ENCODE assay signal across 11 mouse cellular contexts in genomic region chrX:73910451-73910850, GRCm38 (mm10). TPM values are rescaled to one million over a fixed set of nuclear protein-coding genes. Genes with fewer than 3 reads are reported as not detected.
DNase-seq lines count a peak whose midpoint lies in the region; ATAC-seq and TF ChIP-seq lines count a peak whose summit lies in the region.
"Had no signal": no experiment of that assay in that cellular context is flagged by ENCODE, and none has a peak within 500 bp of the region (broad histone marks: within the 10 kb centered on the region; RNA-seq: fewer than 3 reads in every experiment).

No protein-coding gene starts in this region.

- no peak for TF ChIP-seq EP300 in CH12.LX (IDR thresholded peaks at IDR 0.05; ENCODE audit: low read length)

- H3K4me3 ChIP-seq in kidney, adult 2 months (ENCODE audit: insufficient read depth, low read depth, low read length): no peak overlapping the region
- peak overlapping the region; percentile 45 to 79 (median 60) for H3K4me3 ChIP-seq in CH12.LX (replicated peaks in 1 of 3; ENCODE audit: low read depth in 2 of 3, low read length in 2 of 3, poor library complexity in 1 of 3)
- peak overlapping the region; percentile 47 for H3K4me3 ChIP-seq in bone marrow macrophage, adult 2 months (ENCODE audit: insufficient read depth, low read length)
- H3K4me3 ChIP-seq in liver, embryonic 16.5 days (ENCODE audit: low read depth, low read length): peak overlapping the region; percentile 50

- H3K4me1 ChIP-seq in kidney, adult 2 months (ENCODE audit: control insufficient read depth, insufficient read depth, low read length): peaks cover 6% of the 10 kb centered on the region; the same call in 1 of the 2 replicates
- H3K4me1 ChIP-seq in CH12.LX (ENCODE audit: control insufficient read depth in 1 of 2, insufficient read depth in 2 of 2): peaks cover 8 to 39% of the 10 kb centered on the region in 2 experiments
- H3K4me1 ChIP-seq in bone marrow macrophage, adult 2 months (ENCODE audit: control insufficient read depth, insufficient read depth, low read length): peaks cover 45% of the 10 kb centered on the region
- H3K4me1 ChIP-seq in liver, embryonic 16.5 days (ENCODE audit: control insufficient read depth, low read depth, low read length): peaks cover 12% of the 10 kb centered on the region

- no peak for TF ChIP-seq POLR2A in kidney, adult 2 months (IDR thresholded peaks at IDR 0.05; ENCODE audit: low read depth, low read length)
- TF ChIP-seq POLR2A in CH12.LX (IDR thresholded peaks at IDR 0.05; ENCODE audit: low read depth, low read length): no peak
- TF ChIP-seq POLR2A in bone marrow macrophage, adult 2 months (IDR thresholded peaks at IDR 0.05; ENCODE audit: borderline replicate concordance, low read depth, low read length): no peak

- in situ Hi-C loops in CH12.LX (cut with MboI; ENCODE audit: low pct_ligation_motif_present, low pct_unique_long_range_greater_than_20kb, low sequenced_read_pairs): no loop called here

- H3K36me3 ChIP-seq in kidney, adult 2 months (ENCODE audit: control insufficient read depth, insufficient read depth, low read length): no peaks in the 10 kb centered on the region
- H3K36me3 ChIP-seq in CH12.LX (replicated peaks in 1 of 2; ENCODE audit: control insufficient read depth in 1 of 2, insufficient read depth in 1 of 2, low read length in 1 of 2): peaks cover 15 to 22% of the 10 kb centered on the region in 2 experiments
- H3K36me3 ChIP-seq in liver, embryonic 16.5 days (ENCODE audit: control insufficient read depth, insufficient read depth): no peaks in the 10 kb centered on the region; the same call in 1 of the 2 replicates

- H3K4me2 ChIP-seq in CH12.LX (ENCODE audit: insufficient read depth, low read depth, poor library complexity, severe bottlenecking): peak overlapping the region; percentile 76
- H3K4me2 ChIP-seq in liver, embryonic 16.5 days (ENCODE audit: low read depth, low read length): peak overlapping the region; percentile 69

- H3K9ac ChIP-seq in CH12.LX (ENCODE audit: insufficient read depth, low read depth): peak overlapping the region; percentile 39
- no peak overlapping the region; the same call in 1 of the 2 replicates for H3K9ac ChIP-seq in liver, embryonic 16.5 days (ENCODE audit: low read depth, low read length)

- no peaks in the 10 kb centered on the region; the same call in 1 of the 2 replicates for H3K79me2 ChIP-seq in CH12.LX (replicated peaks; ENCODE audit: control insufficient read depth, extremely low read depth, insufficient read depth, poor library complexity, severe bottlenecking)

- H3K27me3 ChIP-seq in kidney, adult 2 months (replicated peaks; ENCODE audit: control insufficient read depth, insufficient read depth, low read length): no peaks in the 10 kb centered on the region
- H3K27me3 ChIP-seq in CH12.LX (replicated peaks): no peaks in the 10 kb centered on the region
- H3K27me3 ChIP-seq in liver, embryonic 16.5 days (ENCODE audit: control insufficient read depth, insufficient read depth, low read depth, low read length): no peaks in the 10 kb centered on the region

- H3K27ac ChIP-seq in kidney, adult 2 months (ENCODE audit: insufficient read depth, low read depth, low read length): peak overlapping the region; percentile 60
- peak overlapping the region; percentile 69 for H3K27ac ChIP-seq in CH12.LX (ENCODE audit: insufficient read depth, low read depth)
- peak overlapping the region; percentile 38 for H3K27ac ChIP-seq in bone marrow macrophage, adult 2 months (ENCODE audit: insufficient read depth, low read depth, low read length)
- H3K27ac ChIP-seq in liver, embryonic 16.5 days (ENCODE audit: low read length): peak overlapping the region; percentile 70

- dilution Hi-C loops in CH12.LX (cut with MboI; ENCODE audit: extremely low pct_ligation_motif_present, extremely low pct_unique_long_range_greater_than_20kb, low sequenced_read_pairs): no loop called here

- no peak for ATAC-seq in liver, embryonic 16.5 days (ENCODE audit: low read depth)

- TF ChIP-seq RAD21 in CH12.LX (IDR thresholded peaks at IDR 0.05; ENCODE audit: low read depth, low read length): no peak

- H3K9me3 ChIP-seq in CH12.LX (replicated peaks; ENCODE audit: low read length): no peaks in the 10 kb centered on the region
- H3K9me3 ChIP-seq in liver, embryonic 16.5 days (replicated peaks; ENCODE audit: control insufficient read depth, low read length): no peaks in the 10 kb centered on the region

- DNase-seq in kidney, adult 2 months: no peak
- DNase-seq in kidney, postnatal 4 days: no peak
- DNase-seq in CH12.LX (ENCODE audit: extremely low read depth): no peak
- DNase-seq in testis, postnatal 10 days (ENCODE audit: low spot score): no peak
- DNase-seq in cerebellum, postnatal 4 days (ENCODE audit: low spot score in 2 of 2): no peak
- DNase-seq: adrenal gland, postnatal 25 days; cerebellum, adult 9-10 months had no signal

- TF ChIP-seq CTCF in kidney, adult 2 months (conservative IDR thresholded peaks at IDR 0.05; ENCODE audit: insufficient read depth, insufficient read length, low read depth, low read length): no peak
- TF ChIP-seq CTCF in CH12.LX (conservative IDR thresholded peaks at IDR 0.05 in 1 of 2, IDR thresholded peaks at IDR 0.05 in 1 of 2; ENCODE audit: low read depth in 2 of 2, low read length in 2 of 2): no peak
- no peak for TF ChIP-seq CTCF in bone marrow macrophage, adult 2 months (IDR thresholded peaks at IDR 0.05; ENCODE audit: low read depth, low read length)

TF ChIP-seq in CH12.LX, 34 proteins besides CTCF, POLR2A, EP300 and RAD21:
- TF ChIP-seq ZMIZ1 (IDR thresholded peaks at IDR 0.05; ENCODE audit: low read depth, low read length) (no peak), NELFE (IDR thresholded peaks at IDR 0.05; ENCODE audit: low read depth, low read length) (no peak)

RNA-seq across cellular contexts. Expression of gene Arhgap4, which starts 11.2 kb away (rescaled TPM):
- polyA plus RNA-seq in kidney, adult 2 months (2012; rRNA removed): 8.9 and 15.5 TPM in 2 replicates
- total RNA-seq in CH12.LX (2012; rRNA removed) (13.6 and 14.3 TPM in 2 replicates), CH12.LX (2014; rRNA removed) (10.9 and 13.9 TPM in 2 replicates)
- polyA plus RNA-seq in CH12.LX (2012; ENCODE audit: insufficient read length, low read depth): 24.1 and 24.5 TPM in 2 replicates
- 102 and 106 TPM in 2 replicates for polyA plus RNA-seq in bone marrow macrophage, adult 2 months (2012; ENCODE audit: insufficient read depth, insufficient read length, missing spikeins)
- polyA plus RNA-seq in liver, embryonic 16.5 days (2015; fragmentation: Nextera tagmentation; extraction: Ambion mirVana): 6.6 and 7.7 TPM in 2 replicates

RNA-seq across cellular contexts. Expression of gene Naa10, which starts 11.3 kb away (rescaled TPM):
- 61.3 and 69.7 TPM in 2 replicates for polyA plus RNA-seq in kidney, adult 2 months (2012; rRNA removed)
- total RNA-seq in CH12.LX (2012; rRNA removed) (148 and 184 TPM in 2 replicates), CH12.LX (2014; rRNA removed) (152 and 166 TPM in 2 replicates)
- polyA plus RNA-seq in CH12.LX (2012; ENCODE audit: insufficient read length, low read depth): 144 and 152 TPM in 2 replicates
- polyA plus RNA-seq in bone marrow macrophage, adult 2 months (2012; ENCODE audit: insufficient read depth, insufficient read length, missing spikeins): 29.6 and 34.5 TPM in 2 replicates
- 69.0 and 70.6 TPM in 2 replicates for polyA plus RNA-seq in liver, embryonic 16.5 days (2015; fragmentation: Nextera tagmentation; extraction: Ambion mirVana)

RNA-seq across cellular contexts. Expression of gene L1cam, which starts 14.5 kb away (rescaled TPM):
- polyA plus RNA-seq in kidney, adult 2 months (2012; rRNA removed): 26.5 TPM in 2 replicates
- 0.21 and 0.30 TPM in 2 replicates for total RNA-seq in CH12.LX (2012; rRNA removed)
- total RNA-seq in CH12.LX (2014; rRNA removed): 0.12 and 0.23 TPM in 2 replicates
- polyA plus RNA-seq in CH12.LX (2012; ENCODE audit: insufficient read length, low read depth): 0.49 and 0.65 TPM in 2 replicates
- polyA plus RNA-seq in bone marrow macrophage, adult 2 months (2012; ENCODE audit: insufficient read depth, insufficient read length, missing spikeins): 32.0 and 36.6 TPM in 2 replicates
- 0.16 and 0.35 TPM in 2 replicates for polyA plus RNA-seq in liver, embryonic 16.5 days (2015; fragmentation: Nextera tagmentation; extraction: Ambion mirVana)

RNA-seq across cellular contexts. Expression of gene Avpr2, which starts 18.5 kb away (rescaled TPM):
- 35.3 and 41.0 TPM in 2 replicates for polyA plus RNA-seq in kidney, adult 2 months (2012; rRNA removed)
- 0.34 and 0.46 TPM in 2 replicates for total RNA-seq in CH12.LX (2012; rRNA removed)
- not detected in 2 replicates for total RNA-seq in CH12.LX (2014; rRNA removed)
- 0.20 and 0.64 TPM in 2 replicates for polyA plus RNA-seq in CH12.LX (2012; ENCODE audit: insufficient read length, low read depth)
- not detected in 2 replicates for polyA plus RNA-seq in bone marrow macrophage, adult 2 months (2012; ENCODE audit: insufficient read depth, insufficient read length, missing spikeins)
- 0.08 and 0.25 TPM in 2 replicates for polyA plus RNA-seq in liver, embryonic 16.5 days (2015; fragmentation: Nextera tagmentation; extraction: Ambion mirVana)
- total RNA-seq: adrenal gland, postnatal 25 days; heart, adult 8-10 months; layer of hippocampus, postnatal 10 days had no signal

RNA-seq across cellular contexts. Expression of gene Renbp, which starts 20.2 kb away (rescaled TPM):
- polyA plus RNA-seq in kidney, adult 2 months (2012; rRNA removed): 125 and 144 TPM in 2 replicates
- total RNA-seq in CH12.LX (2012; rRNA removed) (38.5 and 43.4 TPM in 2 replicates), CH12.LX (2014; rRNA removed) (24.7 and 25.2 TPM in 2 replicates)
- 64.7 and 66.3 TPM in 2 replicates for polyA plus RNA-seq in CH12.LX (2012; ENCODE audit: insufficient read length, low read depth)
- 162 and 175 TPM in 2 replicates for polyA plus RNA-seq in bone marrow macrophage, adult 2 months (2012; ENCODE audit: insufficient read depth, insufficient read length, missing spikeins)
- 21.3 and 24.6 TPM in 2 replicates for polyA plus RNA-seq in liver, embryonic 16.5 days (2015; fragmentation: Nextera tagmentation; extraction: Ambion mirVana)

Comparison
In these comparisons a context has a peak if more than half of its experiments do, and no peak if none do; other contexts are left out.
1. RNA of gene L1cam, which starts 14.5 kb away (polyA plus RNA-seq): 32.0 to 36.6 TPM in bone marrow macrophage, adult 2 months and 26.5 TPM in kidney, adult 2 months; 0.49 to 0.65 TPM in CH12.LX and 0.16 to 0.35 TPM in liver, embryonic 16.5 days; every median in the first group is over 10 times any median in the second.
2. Peak in every context shown above with its lines, with median percentiles within 50 percentile points of each other: H3K27ac ChIP-seq.